Mouse (Mus musculus) kidney, adult 18-20 months (tissue): ENCODE measurements at regions not wholly inside any gene's neighbourhood (a gene's known extent, or its start where the extent isn't known, plus 50 kb on each side); places are given as distances from the start of the nearest gene placed in this dataset.

Experiments
- DNase-seq: peaks from one replicate; pipeline ENCODE4 v3.0.0; 2021

DNA sequence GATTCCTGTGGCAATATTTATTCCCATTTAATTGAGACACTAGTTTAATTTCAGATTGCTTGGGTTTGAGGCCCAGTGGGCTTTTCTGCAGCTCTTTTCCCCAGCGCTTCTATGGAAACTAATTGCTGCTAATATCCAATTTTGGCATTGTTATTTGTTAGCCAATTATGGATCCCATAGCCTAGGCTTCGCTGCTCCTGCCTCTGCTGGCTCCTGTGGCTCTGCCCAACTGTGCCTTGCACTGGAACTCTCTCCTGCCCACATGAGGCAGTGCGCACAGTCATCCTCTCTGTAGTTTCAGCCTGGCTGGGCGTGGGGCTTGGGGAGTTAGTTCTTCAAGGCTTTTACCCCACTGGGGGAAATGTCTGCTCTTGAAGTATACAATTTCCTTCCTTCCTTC lies 491.8 kb downstream of the Prss52 start:
- no peak for DNase-seq

DNA sequence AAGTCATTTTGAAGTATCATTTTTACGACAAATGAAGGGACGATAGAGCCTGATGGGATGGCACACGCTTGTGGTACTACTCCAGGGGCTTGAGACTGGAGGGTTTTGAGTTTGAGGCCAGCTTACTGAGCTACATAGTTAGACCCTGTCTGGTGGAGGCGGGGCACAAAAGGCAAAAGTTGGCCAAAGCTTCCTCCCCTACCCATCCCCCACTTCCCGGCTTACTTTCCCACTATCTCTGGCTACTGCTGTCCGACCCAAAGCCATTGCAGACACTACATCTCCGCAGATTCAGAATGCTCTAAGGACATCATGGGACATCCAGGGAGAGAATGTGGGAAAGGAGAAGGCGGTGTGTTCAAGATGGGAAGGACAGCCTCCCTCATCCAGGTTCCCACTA lies 493.1 kb downstream of the Prss52 start:
- DNase-seq = no peak
